In the genomic region with DNA sequence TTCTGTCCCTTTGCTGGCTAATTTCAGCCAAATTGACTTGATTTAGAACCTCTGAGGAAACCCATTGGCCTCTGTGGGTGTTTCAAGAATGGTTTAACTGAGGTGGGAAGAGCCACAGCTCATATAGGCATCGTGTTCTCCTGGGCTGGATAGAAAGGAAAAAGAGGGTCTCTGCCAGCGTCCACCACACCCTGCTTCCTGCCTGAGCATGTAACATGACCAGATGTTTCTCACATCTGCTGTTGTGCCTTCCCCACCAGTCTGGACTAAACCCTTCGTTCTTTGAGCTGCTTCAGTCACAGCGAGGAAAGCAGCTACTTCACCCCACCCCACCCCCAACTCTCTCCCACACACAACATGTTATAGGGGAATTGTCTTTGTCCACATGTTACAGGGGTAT, we compare ENCODE assay signal across 21 mouse cellular contexts.
DNase-seq lines count a peak whose midpoint lies in the region; ATAC-seq and TF ChIP-seq lines count a peak whose summit lies in the region.
"Had no signal": no experiment of that assay in that cellular context is flagged by ENCODE, and none has a peak within 500 bp of the region (broad histone marks: within the 10 kb centered on the region; RNA-seq: fewer than 3 reads in every experiment).

No protein-coding gene starts in this region.

- TF ChIP-seq CTCF in gastrocnemius, adult 2 months (IDR thresholded peaks at IDR 0.05): no peak

- no peaks in the 10 kb centered on the region for H3K36me3 ChIP-seq in megakaryocyte, embryonic 14.5 days (replicated peaks; ENCODE audit: low read length)
- H3K36me3 ChIP-seq in limb, embryonic 15.5 days: no peaks in the 10 kb centered on the region
- H3K36me3 ChIP-seq: forebrain, embryonic 12.5 days; heart, embryonic 12.5 days; hindbrain, embryonic 12.5 days had no signal

- DNase-seq in gastrocnemius, adult 2 months: no peak
- no peak for DNase-seq in gastrocnemius, postnatal 10 days
- DNase-seq in frontal cortex, postnatal 14 days (ENCODE audit: low spot score in 2 of 2): no peak
- no peak for DNase-seq in natural killer cell, adult 2 months (ENCODE audit: low spot score in 2 of 2)
- DNase-seq: adrenal gland, adult 2 months; adrenal gland, postnatal 25 days; cerebellum, adult 18-20 months; cerebellum, adult 9-11 months; cerebellum, postnatal 36 days; forebrain, postnatal 0 days; heart, adult 2 months; heart, postnatal 4 days had no signal

- no peaks in the 10 kb centered on the region for H3K27me3 ChIP-seq in megakaryocyte, embryonic 14.5 days (replicated peaks)
- H3K27me3 ChIP-seq in limb, embryonic 15.5 days: no peaks in the 10 kb centered on the region
- H3K27me3 ChIP-seq: forebrain, embryonic 12.5 days; hindbrain, embryonic 12.5 days; Patski had no signal

- H3K4me1 ChIP-seq in megakaryocyte, embryonic 14.5 days: peaks cover 73% of the 10 kb centered on the region
- H3K4me1 ChIP-seq in limb, embryonic 15.5 days: peaks cover 19% of the 10 kb centered on the region
- H3K4me1 ChIP-seq: hindbrain, embryonic 12.5 days had no signal

- ATAC-seq in megakaryocyte, adult 5-6 weeks (ENCODE audit: poor library complexity, severe bottlenecking): no peak
- no peak for ATAC-seq in limb, embryonic 15.5 days (ENCODE audit: insufficient number of reproducible peaks, low FRiP score, low TSS enrichment, low read depth)
- ATAC-seq: forebrain, postnatal 0 days; hindbrain, embryonic 16.5 days; inflammation-experienced regulatory T-cells, adult 6 months; Patski had no signal

- H3K27ac ChIP-seq in gastrocnemius, adult 2 months: peak overlapping the region; percentile 35; the same call in 1 of the 2 replicates
- H3K27ac ChIP-seq in limb, embryonic 15.5 days: peak overlapping the region; percentile 50
- H3K27ac ChIP-seq: forebrain, embryonic 12.5 days; heart, adult 2 months; hindbrain, embryonic 12.5 days had no signal

- 8% methylated on average over 4 of the region's 4 CpGs for WGBS in limb, embryonic 15.5 days

- H3K9ac ChIP-seq in limb, embryonic 15.5 days: no peak overlapping the region
- H3K9ac ChIP-seq: forebrain, embryonic 12.5 days; forebrain, postnatal 0 days; heart, embryonic 12.5 days; hindbrain, embryonic 12.5 days had no signal

- intact Hi-C loops in gastrocnemius, adult 2 months (cut with DNase I): loop anchor here (10.0 kb wide), 1 partner anchor 368 kb away; a partner anchor contains a TSS

- no peak overlapping the region for H3K4me2 ChIP-seq in limb, embryonic 15.5 days
- H3K4me2 ChIP-seq: forebrain, embryonic 12.5 days; heart, embryonic 12.5 days; hindbrain, embryonic 12.5 days had no signal

- H3K9me3 ChIP-seq in megakaryocyte, embryonic 14.5 days: no peaks in the 10 kb centered on the region
- H3K9me3 ChIP-seq in limb, embryonic 15.5 days: no peaks in the 10 kb centered on the region
- H3K9me3 ChIP-seq: forebrain, embryonic 12.5 days; heart, embryonic 12.5 days; hindbrain, embryonic 12.5 days had no signal

- H3K4me3 ChIP-seq in gastrocnemius, adult 2 months: no peak overlapping the region
- peak overlapping the region; percentile 20 for H3K4me3 ChIP-seq in megakaryocyte, embryonic 14.5 days (replicated peaks)
- no peak overlapping the region for H3K4me3 ChIP-seq in limb, embryonic 15.5 days
- H3K4me3 ChIP-seq: forebrain, embryonic 12.5 days; heart, adult 2 months; heart, embryonic 12.5 days; hindbrain, embryonic 12.5 days had no signal
